Mouse (Mus musculus) thymus, adult 2 months (tissue): ENCODE results near the gene Tpst2. TPM values are rescaled to one million over a fixed set of nuclear protein-coding genes. Genes with fewer than 3 reads are reported as not detected.
A peak's percentile ranks its signal among the peaks of the same experiment; 100 is the strongest.

ENCODE experiments used
- DNase-seq: peaks from one replicate; pipeline ENCODE4 v3.0.0; 2021
- H3K27ac ChIP-seq: fragments of 200-500 bp; 2 replicates; pipeline ENCODE4 v1.5.1; 2012; ENCODE audit warnings: low read length, control low read depth; ENCODE audit not compliant: control insufficient read depth, insufficient read depth
- H3K27me3 ChIP-seq: fragments of 200-500 bp; 2 replicates; pipeline ENCODE4 v1.6.1; 2012; ENCODE audit warnings: mild to moderate bottlenecking, low read length, moderate library complexity, mixed read lengths; ENCODE audit not compliant: control insufficient read depth, insufficient read depth
- H3K36me3 ChIP-seq: fragments of 200-500 bp; 2 replicates; pipeline ENCODE4 v1.6.1; 2012; ENCODE audit warnings: mild to moderate bottlenecking, low read length, moderate library complexity; ENCODE audit not compliant: control insufficient read depth, insufficient read depth
- H3K4me1 ChIP-seq: fragments of 200-500 bp; replicated peaks from 2 replicates; pipeline ENCODE4 v1.6.1; 2012; ENCODE audit warnings: low read length; ENCODE audit not compliant: control insufficient read depth, insufficient read depth
- H3K4me3 ChIP-seq: fragments of 200-500 bp; 2 replicates; pipeline ENCODE4 v1.5.1; 2012; ENCODE audit warnings: mild to moderate bottlenecking, low read length, control low read depth, moderate library complexity; ENCODE audit not compliant: control insufficient read depth, insufficient read depth
- CTCF ChIP-seq: fragments of 200-500 bp; IDR thresholded peaks from 2 replicates; pipeline ENCODE4 v1.5.1; 2012; ENCODE audit warnings: mild to moderate bottlenecking, control low read depth, low read length, moderate library complexity, borderline replicate concordance; ENCODE audit not compliant: control insufficient read depth, poor library complexity, insufficient read depth; ENCODE audit errors: extremely low read depth
- POLR2A ChIP-seq: fragments of 200-500 bp; IDR thresholded peaks from 2 replicates; pipeline ENCODE4 v1.6.1; 2012; ENCODE audit warnings: mild to moderate bottlenecking, low read length, control low read depth, moderate library complexity; ENCODE audit not compliant: control insufficient read depth, poor library complexity, insufficient read depth; ENCODE audit errors: extremely low read depth
- WGBS: fragments of 180-500 bp; shearing (Covaris S2); methylation state at CpG from one replicate; pipeline ENCODE4 v1.1.7; 2018; 5-methylcytosine and 5-hydroxymethylcytosine counted together
- polyA plus RNA-seq: library from polyadenylated mRNA; depleted of rRNA; stranded (reverse); fragments of >200 nt; gene quantifications from 2 replicates; pipeline ENCODE4 v1.2.3, GENCODE M21; 2012

The Tpst2 gene
- polyA plus RNA-seq, 1 experiment = 63.5 TPM

- TF ChIP-seq POLR2A = no peak
- no peak for TF ChIP-seq CTCF
- 12% methylated on average over 16 of the region's 16 CpGs for WGBS
- Histone ChIP-seq H3K27ac (no peak overlapping the region), H3K36me3 (no peaks in the 10 kb centered on the region), H3K27me3 (no peaks in the 10 kb centered on the region), H3K4me1 (peaks cover 16% of the 10 kb centered on the region), H3K4me3 (no peak overlapping the region)
- DNase-seq = peak; percentile 43
Observed at GRCm38 (mm10) chr5:112237439-112237838, 39.1 kb upstream of the Tpst2 start.

- no peaks in the 10 kb centered on the region for H3K27me3 ChIP-seq
- no peak for DNase-seq
- H3K4me1 ChIP-seq = peaks cover 16% of the 10 kb centered on the region
- H3K36me3 ChIP-seq = no peaks in the 10 kb centered on the region
- TF ChIP-seq CTCF (no peak), POLR2A (no peak)
- H3K27ac ChIP-seq = no peak overlapping the region
- 82% methylated on average over 9 of the region's 9 CpGs for WGBS
- no peak overlapping the region for H3K4me3 ChIP-seq
Observed at GRCm38 (mm10) chr5:112237866-112238570, 38.5 kb upstream of the Tpst2 start.

GRCm38 (mm10) chr5:112238781-112239482 is 37.6 kb upstream of the Tpst2 start:
- no peak for DNase-seq
- Histone ChIP-seq H3K27ac (no peak overlapping the region), H3K4me3 (no peak overlapping the region), H3K36me3 (no peaks in the 10 kb centered on the region), H3K27me3 (no peaks in the 10 kb centered on the region), H3K4me1 (peaks cover 16% of the 10 kb centered on the region)
- 89% methylated on average over 3 of the region's 3 CpGs for whole genome bisulfite sequencing
- TF ChIP-seq POLR2A (no peak), CTCF (no peak)

- H3K27me3 ChIP-seq = no peaks in the 10 kb centered on the region
- WGBS = 2% methylated on average over 10 of the region's 10 CpGs
- no peaks in the 10 kb centered on the region for H3K36me3 ChIP-seq
- no peak overlapping the region for H3K4me3 ChIP-seq
- peak; percentile 89 for DNase-seq
- H3K4me1 ChIP-seq = peaks cover 16% of the 10 kb centered on the region
- TF ChIP-seq CTCF = peak; percentile 95
- TF ChIP-seq POLR2A = no peak
- H3K27ac ChIP-seq = no peak overlapping the region
Observed at GRCm38 (mm10) chr5:112240761-112241160, 35.7 kb upstream of the Tpst2 start.

GRCm38 (mm10) chr5:112241849-112242248 is 34.6 kb upstream of the Tpst2 start:
- Histone ChIP-seq H3K4me1 (peaks cover 16% of the 10 kb centered on the region), H3K27me3 (no peaks in the 10 kb centered on the region), H3K4me3 (no peak overlapping the region), H3K27ac (no peak overlapping the region), H3K36me3 (no peaks in the 10 kb centered on the region)
- 59% methylated on average over 2 of the region's 2 CpGs for WGBS
- DNase-seq = no peak
- TF ChIP-seq POLR2A (no peak), CTCF (no peak)

- no peaks in the 10 kb centered on the region for H3K36me3 ChIP-seq
- TF ChIP-seq CTCF (no peak), POLR2A (no peak)
- H3K27me3 ChIP-seq = no peaks in the 10 kb centered on the region
- H3K4me1 ChIP-seq = peaks cover 13% of the 10 kb centered on the region
- peak; percentile 29 for DNase-seq
- H3K4me3 ChIP-seq = no peak overlapping the region
- WGBS = 15% methylated on average over 5 of the region's 5 CpGs
- peak overlapping the region; percentile 35; the same call in 1 of the 2 replicates for H3K27ac ChIP-seq
Observed at GRCm38 (mm10) chr5:112242361-112242778, 34.1 kb upstream of the Tpst2 start.

- TF ChIP-seq CTCF = no peak
- no peak for TF ChIP-seq POLR2A
- Histone ChIP-seq H3K36me3 (no peaks in the 10 kb centered on the region), H3K4me3 (no peak overlapping the region), H3K4me1 (peaks cover 7% of the 10 kb centered on the region), H3K27me3 (no peaks in the 10 kb centered on the region), H3K27ac (no peak overlapping the region)
- DNase-seq = no peak
- WGBS = 72% methylated on average over 5 of the region's 5 CpGs
Observed at GRCm38 (mm10) chr5:112243041-112243440, 33.5 kb upstream of the Tpst2 start.
